Mouse (Mus musculus) frontal cortex, postnatal 25 days (tissue): ENCODE data around the gene Gm9887.
"Not testable (repeated sequence)": the region's sequence is repeated elsewhere in the genome, so short reads cannot be mapped to it uniquely, and the experiment has no call there.

ENCODE experiments used
- DNase-seq, 2 experiments: peaks; one replicate each; pipeline ENCODE4 v3.0.0; 2022; ENCODE audit warnings: low spot score in 2 of 2

Gm9887 gene

GRCm38 (mm10) chr12:69386281-69386732 is 14.0 kb upstream of the Gm9887 start:
- DNase-seq = not testable (repeated sequence)

DNA sequence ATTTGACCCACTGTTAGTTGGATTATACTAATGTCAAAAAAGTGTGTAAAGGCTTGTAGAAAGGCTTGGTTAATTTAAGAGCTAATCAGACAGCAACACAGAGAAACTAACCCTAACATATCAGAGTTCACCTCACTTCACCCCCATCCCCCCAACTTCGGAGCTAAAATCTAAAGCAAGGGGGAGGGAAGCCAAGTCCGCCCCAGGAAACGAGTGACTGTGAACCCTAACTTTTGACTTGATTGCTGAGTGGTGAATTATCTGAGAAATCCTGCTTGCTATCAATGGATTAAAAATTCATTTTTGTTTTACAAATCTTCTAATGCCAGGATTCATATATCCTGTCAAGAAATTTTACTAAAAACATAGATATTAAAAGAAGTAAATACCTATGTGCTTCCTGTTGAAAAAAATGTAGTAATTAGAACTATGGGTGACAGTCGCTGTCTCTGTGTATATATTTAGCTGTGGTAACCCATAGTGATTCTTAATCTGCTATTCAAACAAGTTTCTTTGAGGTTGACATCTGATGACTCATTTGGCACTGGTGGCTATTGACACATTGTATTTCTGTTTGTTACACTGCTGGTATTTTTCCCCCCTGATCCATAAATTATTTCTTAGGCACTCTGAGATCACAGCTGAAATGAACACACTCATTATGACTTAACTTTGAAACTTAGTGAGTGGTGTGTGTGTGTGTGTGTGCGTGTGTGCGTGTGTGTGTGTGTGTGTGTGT is 13.5 kb upstream of the Gm9887 start:
- no peak for DNase-seq

- DNase-seq = no peak
Observed at GRCm38 (mm10) chr12:69384606-69385005, 12.3 kb upstream of the Gm9887 start.

DNA sequence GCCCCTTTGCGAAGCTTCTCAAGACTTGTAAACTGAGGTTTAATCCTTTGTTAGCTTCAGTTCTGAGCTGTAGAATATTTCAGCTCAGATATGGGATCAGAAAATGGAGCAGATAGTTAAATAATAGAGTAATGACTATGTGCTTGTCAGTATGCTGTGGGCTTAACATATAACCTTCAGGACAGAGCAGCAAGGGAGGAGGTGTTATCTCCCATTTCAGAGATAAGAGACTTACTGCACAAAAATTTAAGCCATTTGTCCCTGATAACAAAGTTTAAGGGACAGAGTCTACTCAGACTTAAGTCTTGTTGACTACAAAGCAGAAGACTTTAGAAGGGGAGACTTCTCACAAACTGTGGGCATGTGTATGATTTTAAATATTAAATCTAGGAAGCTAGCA is 10.6 kb upstream of the Gm9887 start:
- DNase-seq = no peak

DNA sequence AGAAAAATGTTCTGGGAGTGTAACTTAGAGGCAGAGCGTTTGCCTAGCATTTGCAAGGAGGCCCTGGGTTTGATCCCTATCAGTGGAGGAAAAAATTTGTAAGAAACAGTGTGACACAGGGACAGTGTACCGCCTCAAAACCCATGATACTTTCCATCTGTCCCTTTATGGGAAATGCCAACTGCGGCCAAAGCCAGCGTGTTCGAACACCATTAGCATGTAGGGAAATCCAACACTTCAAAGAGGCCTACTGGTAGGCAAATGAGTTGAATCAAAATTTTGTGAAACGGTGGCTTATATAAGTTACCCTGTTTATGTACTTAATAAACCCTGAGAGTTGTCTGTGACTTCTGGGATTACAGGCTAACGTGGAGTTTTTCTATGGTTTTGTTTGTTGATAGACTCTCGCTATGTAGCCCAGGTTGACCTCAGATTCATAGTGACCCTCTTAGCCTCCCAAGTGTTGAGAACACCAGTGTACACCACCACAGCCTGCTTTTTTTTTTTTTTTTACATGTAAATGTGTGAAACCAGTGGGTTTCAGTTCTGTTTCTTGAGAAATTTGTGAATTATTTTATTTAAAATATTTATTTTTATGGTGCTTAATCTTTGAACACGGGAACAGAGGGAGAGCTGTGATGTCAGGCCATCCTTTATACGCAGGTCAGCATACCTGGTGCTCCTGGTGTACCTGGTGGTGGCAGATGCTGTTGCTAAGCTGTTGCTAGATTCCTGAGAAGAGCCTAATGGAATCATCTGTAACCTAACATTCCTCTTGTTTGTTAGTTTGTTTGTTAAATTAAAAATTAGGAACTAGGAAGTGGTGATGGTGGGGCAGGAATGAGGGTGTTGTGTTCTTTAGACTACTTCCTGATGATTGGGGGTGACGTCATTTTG is 6.5 kb upstream of the Gm9887 start:
- no peak for DNase-seq

DNA sequence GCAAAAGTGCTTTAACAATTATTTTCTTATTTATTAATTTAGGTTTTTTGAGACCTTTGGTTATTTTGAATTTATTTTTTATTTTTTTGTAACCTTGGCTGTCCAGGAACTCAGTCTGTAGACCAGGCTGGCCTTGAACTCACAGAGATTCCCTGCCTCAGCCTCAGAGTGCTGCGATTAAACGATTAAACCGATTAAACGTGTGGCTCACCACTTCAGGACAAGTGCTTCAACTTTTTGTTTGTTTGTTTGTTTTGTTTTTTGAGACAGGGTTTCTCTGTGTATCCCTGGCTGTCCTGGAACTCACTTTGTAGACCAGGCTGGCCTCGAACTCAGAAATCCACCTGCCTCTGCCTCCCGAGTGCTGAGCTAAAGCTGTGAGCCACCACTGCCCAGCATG is 5.4 kb upstream of the Gm9887 start:
- DNase-seq = not testable (repeated sequence)

DNA sequence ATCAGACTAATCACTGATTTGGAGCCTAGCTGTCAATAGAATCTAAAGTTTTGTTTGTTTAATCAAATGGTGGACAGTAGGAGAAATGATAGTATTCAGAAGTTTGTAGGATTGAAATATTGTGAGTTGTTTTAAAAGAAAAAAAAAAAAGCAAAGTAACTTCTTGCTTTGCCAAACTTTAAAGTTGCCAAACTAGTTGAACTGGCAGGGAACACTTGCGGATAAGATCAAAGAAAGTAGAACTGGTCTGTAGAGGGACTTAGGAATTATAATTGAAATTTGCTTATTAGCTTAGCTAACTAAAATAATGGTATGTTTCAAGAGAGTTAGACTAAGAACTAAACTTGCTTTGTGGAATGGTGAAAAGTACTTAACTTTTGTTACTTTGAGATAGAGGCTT is 4.9 kb upstream of the Gm9887 start:
- DNase-seq = no peak

- DNase-seq = no peak
Observed at GRCm38 (mm10) chr12:69376132-69376531, 3.9 kb upstream of the Gm9887 start.

DNA sequence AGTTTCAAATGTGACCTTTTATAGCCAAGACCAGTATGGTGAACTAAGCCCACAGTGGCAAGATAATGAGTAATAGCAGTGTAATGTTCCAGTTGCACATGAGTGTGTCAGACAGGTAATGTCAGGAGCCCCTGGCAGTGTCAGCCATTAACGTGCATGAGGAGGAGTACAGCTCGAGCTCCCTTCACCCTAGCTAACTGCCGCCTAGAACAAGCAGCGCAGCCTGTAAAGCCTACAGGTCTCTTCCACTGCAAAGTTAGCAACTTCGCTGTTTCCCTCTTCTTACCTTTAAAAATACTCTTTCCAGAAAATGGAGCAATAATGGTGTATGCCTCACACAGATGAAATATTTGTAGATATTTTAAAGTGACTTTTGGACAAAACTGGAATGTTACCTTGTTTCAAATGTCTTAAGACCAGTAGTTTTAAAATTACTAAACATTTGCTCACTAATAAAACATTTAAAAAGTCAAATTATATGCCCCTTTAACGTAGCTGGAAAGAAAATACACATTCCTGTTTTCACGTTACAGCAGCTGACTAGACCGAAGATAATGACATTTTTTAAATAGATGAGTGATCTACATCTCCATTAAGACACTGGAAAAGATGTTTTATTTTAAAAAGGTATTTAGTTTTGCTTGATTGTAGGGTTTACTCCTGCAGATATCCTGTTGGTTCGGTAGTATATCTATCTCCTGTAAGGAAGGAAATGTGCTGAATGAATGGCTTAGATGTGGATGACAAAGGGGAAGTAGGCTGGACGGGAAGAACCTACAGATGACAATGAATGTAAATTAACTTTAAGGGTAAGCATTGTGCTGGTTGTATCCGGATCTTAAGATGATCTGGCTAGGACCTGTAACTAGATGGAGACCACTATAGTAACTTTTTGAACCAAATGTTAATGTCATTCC is 1.9 kb upstream of the Gm9887 start:
- no peak for DNase-seq

DNA sequence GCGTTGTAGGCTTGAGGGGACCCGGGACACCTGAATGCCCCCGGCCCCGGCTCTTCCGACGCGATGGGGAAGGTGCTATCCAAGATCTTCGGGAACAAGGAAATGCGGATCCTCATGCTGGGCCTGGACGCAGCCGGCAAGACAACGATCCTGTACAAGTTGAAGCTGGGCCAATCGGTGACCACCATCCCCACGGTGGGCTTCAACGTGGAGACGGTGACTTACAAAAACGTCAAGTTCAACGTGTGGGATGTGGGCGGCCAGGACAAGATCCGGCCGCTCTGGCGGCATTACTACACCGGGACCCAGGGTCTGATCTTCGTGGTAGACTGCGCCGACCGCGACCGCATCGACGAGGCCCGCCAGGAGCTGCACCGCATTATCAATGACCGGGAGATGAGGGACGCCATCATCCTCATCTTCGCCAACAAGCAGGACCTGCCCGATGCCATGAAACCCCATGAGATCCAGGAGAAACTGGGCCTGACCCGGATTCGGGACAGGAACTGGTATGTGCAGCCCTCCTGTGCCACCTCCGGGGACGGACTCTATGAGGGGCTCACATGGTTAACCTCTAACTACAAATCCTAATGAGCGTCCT is 573 bp upstream of the Gm9887 start:
- peak; percentile 14 to 15 for DNase-seq

DNA sequence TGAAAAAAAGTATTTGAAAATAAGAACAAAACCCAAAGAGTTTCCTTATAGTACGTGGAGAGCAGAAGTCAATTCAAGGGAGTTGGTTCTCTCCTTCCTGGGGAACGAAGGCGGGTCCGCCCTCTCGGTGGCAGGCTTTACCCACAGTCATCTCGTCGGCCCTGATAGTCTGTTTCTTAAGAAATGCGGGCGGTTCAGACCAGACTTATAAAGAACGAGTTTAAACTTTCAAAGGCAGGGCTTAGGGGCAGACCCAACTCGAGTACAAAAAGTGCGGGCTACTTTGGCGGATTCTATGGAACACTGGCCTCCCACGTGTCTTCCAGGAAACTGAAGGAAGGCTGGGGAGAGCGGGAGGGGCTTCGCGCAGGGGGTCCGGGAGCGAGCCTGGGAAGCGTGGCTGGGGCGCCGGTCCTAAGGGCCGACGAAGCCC is 821 bp downstream of the Gm9887 start:
- DNase-seq = no peak

- no peak for DNase-seq
Observed at GRCm38 (mm10) chr12:69370936-69371335, 1.3 kb downstream of the Gm9887 start.

GRCm38 (mm10) chr12:69367557-69367956 is 4.7 kb downstream of the Gm9887 start:
- no peak for DNase-seq

GRCm38 (mm10) chr12:69366424-69366823 is 5.8 kb downstream of the Gm9887 start:
- no peak for DNase-seq

- DNase-seq = no peak
Observed at GRCm38 (mm10) chr12:69365757-69366156, 6.5 kb downstream of the Gm9887 start.

DNA sequence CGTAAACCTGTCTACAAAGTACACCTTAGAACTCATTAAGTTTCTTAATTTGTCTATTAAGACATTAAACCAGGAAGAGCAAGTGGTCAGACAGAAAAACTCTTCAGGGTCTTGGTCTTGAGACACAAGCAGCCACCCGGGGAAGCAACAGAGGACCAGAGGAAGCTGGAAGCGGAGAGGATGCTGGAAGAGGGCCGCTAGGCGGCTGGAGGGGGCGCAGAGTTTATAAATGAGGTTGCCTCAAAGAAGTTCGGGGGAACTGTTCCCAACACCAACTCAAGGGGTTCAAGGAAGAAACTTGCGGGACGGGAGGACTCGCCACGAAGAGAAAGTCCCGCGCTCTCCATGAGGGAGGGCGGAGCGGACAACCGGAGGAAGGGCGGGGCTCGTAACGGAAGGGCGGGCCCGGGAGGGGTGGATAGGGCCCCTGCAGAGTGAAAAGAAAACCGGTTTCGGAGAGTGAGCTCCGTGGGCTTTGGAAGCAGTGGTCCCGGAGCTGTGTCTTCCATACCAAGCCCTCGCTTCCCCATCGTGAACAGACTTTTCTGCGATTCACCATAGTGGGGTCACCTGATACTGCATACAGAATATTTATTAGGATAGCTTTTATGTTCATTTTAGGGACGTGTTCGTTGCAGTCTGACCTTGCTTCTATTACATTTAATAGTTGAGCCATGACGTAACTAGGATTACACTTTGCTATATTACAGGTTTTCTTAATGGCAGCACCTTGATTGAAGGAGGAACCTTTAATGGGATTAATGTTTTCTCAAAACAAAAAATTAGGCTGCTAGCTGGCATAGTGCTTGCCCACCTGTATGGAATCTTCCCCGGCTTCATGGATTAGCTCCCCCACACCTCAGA is 8.1 kb downstream of the Gm9887 start:
- DNase-seq = peak; percentile 33 to 37

DNA sequence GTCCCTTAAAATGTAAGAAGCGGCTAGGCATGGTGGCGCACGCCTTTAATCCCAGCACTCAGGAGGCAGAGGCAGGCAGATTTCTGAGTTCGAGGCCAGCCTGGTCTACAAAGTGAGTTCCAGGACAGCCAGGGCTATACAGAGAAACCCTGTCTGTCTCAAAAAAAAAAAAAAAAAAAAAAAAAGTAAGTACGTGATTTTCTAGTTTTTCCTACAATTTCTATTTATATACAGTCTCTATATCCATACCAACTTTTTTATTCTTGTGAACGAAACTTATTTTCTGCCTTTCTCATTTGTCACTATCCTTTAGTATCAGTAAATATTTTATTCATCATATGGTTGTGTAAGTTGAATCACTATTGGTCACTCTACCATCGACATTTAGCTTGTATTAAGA is 9.1 kb downstream of the Gm9887 start:
- not testable (repeated sequence) for DNase-seq

DNA sequence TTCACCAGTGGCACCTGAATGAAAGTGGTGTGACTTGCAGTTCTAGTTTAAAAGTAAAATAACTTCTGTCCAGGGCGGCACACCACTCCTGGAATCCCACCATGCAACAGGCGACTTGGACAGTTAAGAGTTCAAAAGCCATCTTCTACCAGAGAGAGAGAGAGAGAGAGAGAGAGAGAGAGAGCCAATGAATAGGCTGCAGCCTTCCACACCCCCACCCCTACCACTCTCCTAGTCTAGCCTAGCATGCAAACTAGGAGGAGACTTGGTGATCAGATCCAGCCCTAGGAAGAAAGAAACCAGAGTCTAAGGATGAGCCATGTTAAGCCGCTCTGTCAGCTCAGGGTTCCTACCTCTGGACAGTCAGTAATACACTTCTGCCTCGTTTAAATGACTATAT is 9.9 kb downstream of the Gm9887 start:
- DNase-seq = no peak

GRCm38 (mm10) chr12:69361919-69362318 is 10.3 kb downstream of the Gm9887 start:
- DNase-seq = no peak
